17 mouse cellular contexts compared by ENCODE assay signal in the genomic region with DNA sequence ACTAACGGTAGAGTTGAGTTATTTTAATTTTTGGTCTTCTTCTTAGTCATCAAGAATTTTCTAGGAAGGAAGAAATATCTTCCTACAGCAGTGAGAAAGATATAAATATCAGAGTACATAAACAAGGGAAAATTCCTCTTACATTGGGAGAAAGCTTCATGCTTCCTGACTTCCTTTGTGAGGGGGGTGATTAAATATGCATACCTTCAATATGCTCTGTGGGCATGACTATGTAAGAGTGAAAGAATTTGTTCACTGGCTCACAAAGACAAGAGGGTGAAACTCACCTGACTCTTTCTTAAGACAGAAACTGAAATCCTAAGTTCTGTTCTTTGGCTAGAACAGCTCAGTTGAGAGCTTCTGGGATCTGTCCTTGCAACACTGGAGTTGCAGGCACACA.
"Had no signal": no experiment of that assay in that cellular context is flagged by ENCODE, and none has a peak within 500 bp of the region (broad histone marks: within the 10 kb centered on the region; RNA-seq: fewer than 3 reads in every experiment).

No protein-coding gene starts in this region.

- ATAC-seq: intestine, embryonic 16.5 days; liver, embryonic 12.5 days; midbrain, embryonic 13.5 days; midbrain, embryonic 16.5 days had no signal

- DNase-seq: kidney, adult 18-20 months; kidney, adult 9 months; kidney, postnatal 14 days; kidney, postnatal 4 days; layer of hippocampus, adult 9-11 months; liver; lung, adult 18-20 months; lung, postnatal 10 days; lung, postnatal 36 days; retina, postnatal 1 day; thymus, adult 2 months; thymus, postnatal 14 days; thymus, postnatal 4 days had no signal
